Mouse (Mus musculus) embryo, embryonic 9.5 days (tissue): ENCODE data around the gene Dcaf17.

Experiments
- DNase-seq: peaks from one replicate; pipeline ENCODE4 v3.0.0-alpha.2; 2017; ENCODE audit errors: extremely low spot score

The Dcaf17 gene

DNA sequence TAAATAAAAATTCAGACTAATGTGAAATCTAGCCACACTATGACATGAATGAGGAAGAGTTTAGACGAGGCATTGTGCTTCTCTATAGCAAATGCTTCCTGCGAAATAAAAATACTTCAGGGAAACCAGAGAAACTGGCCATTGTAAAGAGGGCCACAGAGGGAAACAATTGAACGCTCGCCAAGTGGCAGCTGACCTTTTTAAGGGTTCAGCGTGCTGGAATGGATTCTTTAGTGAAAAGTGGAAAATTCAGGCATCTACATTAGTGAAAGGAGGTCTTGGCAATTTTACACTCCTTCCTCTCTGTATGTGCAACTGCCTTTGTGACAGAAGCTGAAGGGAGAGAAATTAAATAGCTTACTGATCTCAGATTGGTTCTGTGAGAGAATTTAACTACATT lies 66.3 kb downstream of the Dcaf17 start:
- DNase-seq = no peak

DNA sequence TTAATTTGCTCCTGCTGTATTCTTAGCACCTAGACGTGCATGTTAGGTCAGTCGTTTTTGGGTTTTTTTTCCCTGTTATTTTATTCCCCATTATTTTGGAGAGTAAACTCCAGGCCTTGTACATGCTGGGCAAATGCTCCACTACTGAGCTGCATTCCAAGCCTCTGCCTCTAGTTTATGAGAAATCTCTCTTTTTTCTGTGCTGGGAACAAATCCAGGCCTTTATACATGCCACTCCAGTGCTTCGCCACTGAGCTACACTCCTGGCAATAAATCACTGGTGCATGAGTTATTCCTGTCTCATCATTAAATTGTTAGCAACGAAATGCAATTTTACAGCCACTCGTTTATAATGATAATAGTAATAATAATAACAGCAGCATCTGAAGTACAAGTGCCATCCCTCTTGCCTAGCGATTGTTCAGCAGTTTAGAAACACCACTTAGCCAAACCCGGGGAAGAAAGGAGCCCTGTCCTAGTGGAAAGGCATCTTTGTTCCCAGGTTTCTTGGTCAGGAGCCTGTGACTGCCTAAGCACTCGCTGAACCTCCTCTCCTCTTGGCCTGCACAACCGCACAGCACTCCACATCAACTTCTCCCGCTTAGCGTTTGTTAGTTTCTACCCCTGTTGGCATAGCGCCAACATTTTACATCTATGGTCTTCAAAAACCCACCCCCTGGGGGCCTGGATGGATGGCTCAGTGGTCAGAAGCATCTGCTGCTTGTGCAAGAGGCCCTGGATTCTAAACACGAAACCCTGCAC lies 67.3 kb downstream of the Dcaf17 start:
- DNase-seq = no peak

DNA sequence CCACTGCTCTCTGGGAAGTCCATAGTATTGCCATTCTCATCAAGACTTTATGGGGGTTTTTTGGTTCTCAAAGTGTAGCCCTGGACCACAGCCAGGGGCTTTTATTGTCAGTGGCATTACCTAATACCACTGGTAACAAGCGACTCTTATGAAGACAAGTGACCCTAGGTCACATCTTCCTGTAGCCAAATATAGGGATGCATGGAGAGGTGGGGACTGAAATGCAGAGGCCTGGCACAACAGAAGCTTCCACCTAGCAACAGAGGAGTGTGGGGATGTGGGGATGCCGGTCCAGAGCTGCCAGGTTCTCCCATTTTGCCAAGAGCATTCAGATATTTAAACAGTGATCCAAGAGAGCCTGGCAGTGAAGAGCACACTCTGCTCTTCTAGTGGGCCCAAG lies 68.5 kb downstream of the Dcaf17 start:
- DNase-seq = no peak

DNA sequence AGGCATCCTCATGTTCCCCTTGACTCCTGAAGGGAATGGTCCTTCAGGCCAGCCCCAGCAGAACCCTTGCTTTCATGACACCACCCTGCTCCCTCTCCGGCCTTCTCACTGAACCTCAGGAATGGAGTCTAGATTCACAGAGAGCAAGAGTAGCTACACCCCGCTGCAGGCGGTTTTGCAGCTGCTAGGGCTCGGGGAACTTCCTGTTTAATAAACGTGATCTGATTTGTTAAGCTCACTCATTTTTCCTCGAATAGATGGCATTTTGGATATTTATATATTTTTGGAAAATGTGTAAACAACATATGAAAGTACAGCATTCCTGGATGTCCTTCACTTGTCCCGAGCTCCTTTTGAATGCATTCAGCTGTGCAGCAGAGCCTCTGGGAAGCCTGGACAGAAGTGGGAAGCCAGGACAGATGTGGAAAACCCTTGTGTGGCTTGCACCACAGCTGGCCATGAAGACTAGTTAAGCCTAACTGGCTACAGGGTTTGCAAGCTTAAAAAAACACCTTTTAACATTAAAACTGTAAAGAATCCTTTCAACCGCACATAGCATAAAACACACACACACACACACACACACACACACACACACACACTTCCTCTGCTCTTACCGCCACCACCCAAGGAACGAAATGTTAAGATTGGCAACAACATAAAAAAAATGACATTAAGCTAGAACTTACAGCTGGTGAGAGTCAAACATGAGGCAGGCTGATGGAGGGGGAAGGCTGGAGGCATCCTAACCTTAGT lies 72.8 kb downstream of the Dcaf17 start:
- no peak for DNase-seq

DNA sequence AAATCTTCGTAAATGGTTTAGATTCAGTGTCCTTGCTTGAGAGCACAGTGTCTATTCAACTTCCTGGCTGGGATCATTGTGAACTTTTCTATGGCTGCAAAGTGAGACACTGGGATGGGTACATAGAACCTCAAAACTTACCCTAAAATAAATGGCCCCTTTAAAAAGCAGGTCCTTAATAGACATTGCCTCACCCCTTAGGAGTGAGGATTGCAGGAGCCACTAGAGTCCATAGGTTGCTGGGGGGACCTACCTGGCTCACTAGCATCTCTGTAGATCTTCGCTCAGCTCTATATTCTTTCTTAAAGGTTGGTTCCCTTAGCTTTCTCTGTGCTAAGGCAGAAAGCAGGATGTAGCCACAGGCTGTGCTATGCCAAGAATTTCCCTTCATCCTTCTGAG lies 75.2 kb downstream of the Dcaf17 start:
- no peak for DNase-seq

DNA sequence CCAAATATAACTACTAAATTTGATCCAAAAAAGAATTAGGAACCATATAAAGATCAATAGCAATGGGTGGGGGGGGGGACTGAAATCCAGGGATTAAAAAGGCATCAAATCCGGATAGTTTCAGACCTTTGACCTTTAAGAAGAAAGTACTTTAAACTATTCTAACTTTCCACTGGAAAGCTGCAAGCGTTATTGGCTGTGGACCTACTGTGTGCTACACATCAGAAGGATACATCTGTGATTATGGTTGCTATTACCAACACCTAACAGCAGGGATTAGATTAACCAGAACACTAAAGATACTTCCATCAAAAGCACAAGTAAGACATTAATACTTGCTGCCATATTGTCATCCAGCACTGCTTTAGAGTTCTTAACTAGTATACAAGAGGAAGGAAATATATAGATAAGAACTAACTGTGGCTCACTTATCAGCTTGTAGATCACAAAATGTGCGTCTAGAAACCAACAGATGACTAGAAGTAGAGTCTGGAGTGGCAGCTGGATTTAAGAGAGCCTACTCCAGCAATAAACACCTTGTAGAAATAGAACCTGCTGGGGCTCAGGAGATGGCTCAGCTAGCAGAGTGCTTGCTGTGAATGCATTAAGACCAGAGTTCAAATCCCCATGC lies 76.9 kb downstream of the Dcaf17 start:
- DNase-seq = no peak

DNA sequence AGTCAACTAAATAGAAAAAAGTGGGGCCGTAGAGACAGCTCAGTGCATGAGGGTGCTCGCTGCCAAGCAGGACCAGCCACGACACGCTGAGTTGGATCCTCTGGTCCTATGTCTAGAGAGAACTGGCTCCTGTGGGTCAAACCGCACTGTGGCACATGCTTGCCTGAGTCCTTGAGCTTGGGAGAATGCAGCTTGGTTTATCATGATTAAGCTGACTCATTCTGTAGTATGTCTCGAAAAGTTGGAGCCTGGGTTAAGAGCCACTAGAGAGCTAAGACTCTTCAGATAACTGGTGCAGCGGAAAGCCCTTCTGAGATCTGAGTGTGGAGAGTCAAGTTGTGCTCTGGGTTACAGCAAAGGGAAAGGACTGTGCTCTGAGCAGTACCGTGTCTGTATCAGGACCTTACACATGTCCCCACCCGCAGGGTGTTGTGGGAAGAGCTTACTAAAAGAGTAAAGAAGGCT lies 78.9 kb downstream of the Dcaf17 start:
- no peak for DNase-seq

DNA sequence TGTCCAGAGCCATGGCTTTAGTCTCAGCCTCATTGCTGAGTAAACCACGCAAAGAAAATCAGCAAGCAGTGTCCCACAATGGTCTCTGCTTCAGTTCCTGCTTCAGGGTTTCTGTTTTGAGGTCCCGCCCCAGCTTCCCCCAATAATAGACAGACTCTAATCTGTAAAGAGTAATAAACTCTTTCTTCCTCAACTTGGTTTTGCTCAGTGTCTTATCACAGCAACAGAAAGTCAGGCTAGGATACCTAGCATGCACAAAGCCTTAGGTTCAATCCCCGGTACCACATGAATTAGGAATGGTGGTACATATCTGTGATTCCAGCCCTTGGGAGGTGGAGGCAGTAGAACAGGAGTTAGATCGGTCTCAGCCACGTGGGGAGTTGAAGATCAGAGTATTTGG lies 79.7 kb downstream of the Dcaf17 start:
- DNase-seq = no peak

DNA sequence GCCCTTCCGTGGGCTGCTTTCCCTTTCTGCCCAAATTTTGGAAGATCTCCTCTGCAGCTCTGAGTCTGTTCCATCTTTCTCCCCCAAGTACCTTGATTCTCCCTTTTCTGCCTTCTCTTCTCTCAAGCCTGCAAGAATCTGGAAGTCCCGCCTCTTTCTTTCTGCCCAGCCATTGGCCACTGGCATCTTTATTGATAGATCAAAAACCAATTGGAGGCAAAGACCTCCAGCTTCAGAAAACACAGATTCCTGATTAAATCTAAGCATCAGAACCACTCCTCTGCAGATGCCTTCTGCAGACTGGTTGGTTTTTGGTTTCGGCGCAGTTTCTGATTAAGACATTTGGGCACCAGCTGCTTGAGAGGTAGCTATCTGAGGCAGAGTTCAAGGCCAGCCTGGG lies 85.5 kb downstream of the Dcaf17 start:
- DNase-seq = no peak

DNA sequence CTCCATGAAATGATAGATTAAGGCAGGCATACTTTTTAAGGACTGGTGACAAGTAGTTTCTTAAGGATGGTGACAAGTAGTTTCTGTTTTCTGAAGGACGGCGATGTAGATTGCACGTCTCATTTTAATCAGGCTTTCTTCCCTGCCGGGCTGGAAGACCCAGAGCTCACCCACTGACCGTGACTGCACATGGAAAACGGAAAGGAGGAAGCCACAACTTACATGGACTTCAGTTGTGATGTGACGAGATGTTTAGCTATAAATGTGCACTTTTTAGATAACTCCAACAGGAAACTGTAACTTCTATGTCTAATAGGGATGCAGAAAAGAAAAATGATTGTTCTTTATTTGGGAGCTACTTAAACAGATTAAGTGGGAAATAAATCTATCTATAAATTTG lies 87.3 kb downstream of the Dcaf17 start:
- DNase-seq = no peak

DNA sequence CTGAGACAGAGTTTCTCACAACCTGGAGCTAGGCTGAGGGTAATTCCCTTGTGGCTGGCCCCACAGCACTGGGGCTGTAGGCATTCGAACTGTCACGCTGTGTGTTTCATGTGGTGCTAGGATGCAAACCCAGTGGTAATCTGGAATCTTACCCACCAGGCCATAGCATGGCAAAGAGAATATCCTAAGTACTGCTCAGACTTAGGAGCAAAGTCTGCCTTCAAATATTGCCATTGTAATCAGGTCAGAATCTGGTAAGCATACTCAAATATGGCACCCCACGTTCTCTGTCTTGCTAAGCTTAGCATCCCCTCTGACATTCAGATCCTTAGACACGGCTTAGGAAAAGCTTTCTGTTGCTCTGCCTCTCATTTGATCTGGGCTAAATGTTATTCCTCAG lies 90.7 kb downstream of the Dcaf17 start:
- no peak for DNase-seq

DNA sequence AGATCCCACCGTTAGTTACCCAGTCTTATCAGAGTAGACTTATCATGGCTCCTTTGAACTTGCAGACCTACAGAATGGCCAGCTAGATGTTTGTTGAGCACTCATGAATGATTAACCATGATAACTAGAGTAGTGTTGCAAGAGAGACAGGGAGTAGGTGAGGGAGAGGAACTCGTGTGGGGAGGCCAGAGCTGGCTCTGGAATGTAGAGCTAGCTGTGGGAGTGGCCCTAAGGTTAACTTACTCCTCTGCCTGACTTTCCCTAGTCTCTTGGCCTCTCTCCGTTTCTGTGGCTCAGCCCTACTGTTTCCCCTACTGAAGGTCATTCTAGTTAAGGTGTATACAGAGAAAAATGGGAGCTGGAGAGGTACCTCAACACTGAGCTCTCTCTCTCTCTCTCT lies 91.1 kb downstream of the Dcaf17 start:
- DNase-seq = no peak

DNA sequence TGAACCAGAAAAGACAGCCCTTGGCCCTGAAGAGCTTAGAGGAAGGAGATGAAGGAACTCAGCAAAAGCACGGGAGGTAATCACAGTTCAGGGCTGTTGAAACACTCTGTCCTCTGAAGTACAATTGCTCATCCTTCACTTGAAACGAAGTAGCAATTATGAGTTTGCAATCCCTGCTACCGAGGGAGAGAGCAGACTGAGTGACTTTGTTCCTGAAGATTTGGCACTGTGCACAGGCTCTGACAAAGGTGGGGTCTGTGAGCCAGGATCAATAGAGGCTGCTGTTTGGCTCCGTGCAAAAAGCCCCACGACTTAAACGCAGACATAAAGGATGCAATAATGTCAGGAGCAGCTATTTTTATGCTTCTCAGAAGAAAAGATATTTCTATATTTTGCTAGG lies 92.7 kb downstream of the Dcaf17 start:
- DNase-seq = no peak
